Mouse (Mus musculus) hindbrain, embryonic 15.5 days (tissue): ENCODE data around the gene Slc12a9. TPM values are rescaled to one million over a fixed set of nuclear protein-coding genes. Genes with fewer than 3 reads are reported as not detected.

Source experiments
- ATAC-seq: fragments of 200-750 bp; cut with Nextera tagmentation; 2 replicates; pipeline ENCODE4 v1.8.0; 2017; ENCODE audit warnings: low read depth, moderate number of reproducible peaks, moderate TSS enrichment; ENCODE audit not compliant: low FRiP score
- H3K27ac ChIP-seq: fragments of 300-500 bp; sonication (generic); replicated peaks from 2 replicates; pipeline ENCODE4 v1.5.1; 2015; ENCODE audit warnings: mild to moderate bottlenecking, inconsistent platforms
- H3K27me3 ChIP-seq: fragments of 300-500 bp; sonication (generic); 2 replicates; pipeline ENCODE4 v1.6.1; 2015; ENCODE audit warnings: control low read depth, inconsistent platforms
- H3K36me3 ChIP-seq: fragments of 300-500 bp; sonication (generic); 2 replicates; pipeline ENCODE4 v1.6.1; 2015; ENCODE audit warnings: control low read depth, inconsistent platforms
- H3K4me1 ChIP-seq: fragments of 300-500 bp; sonication (generic); replicated peaks from 2 replicates; pipeline ENCODE4 v1.6.1; 2015; ENCODE audit warnings: control low read depth, inconsistent platforms
- H3K4me2 ChIP-seq: fragments of 300-500 bp; sonication (generic); 2 replicates; pipeline ENCODE4 v1.6.1; 2015; ENCODE audit warnings: moderate library complexity, mild to moderate bottlenecking, inconsistent platforms
- H3K4me3 ChIP-seq: fragments of 300-500 bp; sonication (generic); 2 replicates; pipeline ENCODE4 v1.5.1; 2015; ENCODE audit warnings: mild to moderate bottlenecking, inconsistent platforms
- H3K9ac ChIP-seq: fragments of 300-500 bp; sonication (generic); 2 replicates; pipeline ENCODE4 v1.6.1; 2015; ENCODE audit warnings: inconsistent platforms
- H3K9me3 ChIP-seq: fragments of 300-500 bp; sonication (generic); 2 replicates; pipeline ENCODE4 v1.6.1; 2016; ENCODE audit warnings: control low read depth, inconsistent platforms
- WGBS: fragments of 180-500 bp; shearing (Covaris S2); methylation state at CpG from one replicate; pipeline ENCODE4 v1.1.7; 2015; 5-methylcytosine and 5-hydroxymethylcytosine counted together
- polyA plus RNA-seq: library from polyadenylated mRNA; unstranded; fragments of >200 nt; fragmentation: Nextera tagmentation; extraction: Ambion mirVana; gene quantifications from 2 replicates; pipeline ENCODE4 v1.2.1, GENCODE M21; 2015

Slc12a9 gene
- polyA plus RNA-seq, 1 experiment from 2014 or later, result 26.8 TPM

GRCm38 (mm10) chr5:137304816-137305215, 28.6 kb downstream of the Slc12a9 start:
- Histone ChIP-seq H3K9ac (peak overlapping the region; percentile 99), H3K27ac (no peak overlapping the region), H3K36me3 (peaks cover 43% of the 10 kb centered on the region), H3K9me3 (no peaks in the 10 kb centered on the region), H3K27me3 (no peaks in the 10 kb centered on the region), H3K4me1 (peaks cover 41% of the 10 kb centered on the region), H3K4me2 (peak overlapping the region; percentile 81), H3K4me3 (peak overlapping the region; percentile 98)
- WGBS, result 47% methylated on average over 4 of the region's 4 CpGs
- no peak for ATAC-seq

- WGBS, result 89% methylated on average over 3 of the region's 3 CpGs
- peak overlapping the region; percentile 81; the same call in 1 of the 2 replicates for H3K4me2 ChIP-seq
- H3K4me1 ChIP-seq, result peaks cover 41% of the 10 kb centered on the region
- peaks cover 45% of the 10 kb centered on the region for H3K36me3 ChIP-seq
- no peak overlapping the region for H3K27ac ChIP-seq
- no peak for ATAC-seq
- peak overlapping the region; percentile 99; the same call in 1 of the 2 replicates for H3K9ac ChIP-seq
- no peak overlapping the region for H3K4me3 ChIP-seq
- no peaks in the 10 kb centered on the region for H3K9me3 ChIP-seq
- H3K27me3 ChIP-seq, result no peaks in the 10 kb centered on the region
These were observed 29.2 kb downstream of the Slc12a9 start for GRCm38 (mm10) chr5:137304165-137304564.

- no peak for ATAC-seq
- H3K4me1 ChIP-seq, result peaks cover 41% of the 10 kb centered on the region
- H3K9ac ChIP-seq, result 0 out of 2 replicates have a peak overlapping the region, but pooled peaks have one; percentile 99
- peaks cover 48% of the 10 kb centered on the region for H3K36me3 ChIP-seq
- no peaks in the 10 kb centered on the region for H3K27me3 ChIP-seq
- no peaks in the 10 kb centered on the region for H3K9me3 ChIP-seq
- no peak overlapping the region for H3K4me3 ChIP-seq
- no peak overlapping the region for H3K4me2 ChIP-seq
- 92% methylated on average over 4 of the region's 4 CpGs for WGBS
- H3K27ac ChIP-seq, result no peak overlapping the region
These were observed 29.8 kb downstream of the Slc12a9 start for GRCm38 (mm10) chr5:137303609-137304008.

- peak; percentile 31; the same call in 1 of the 2 replicates for ATAC-seq
- peaks cover 71% of the 10 kb centered on the region for H3K36me3 ChIP-seq
- H3K27ac ChIP-seq, result no peak overlapping the region
- no peaks in the 10 kb centered on the region for H3K27me3 ChIP-seq
- no peak overlapping the region for H3K4me2 ChIP-seq
- no peaks in the 10 kb centered on the region for H3K9me3 ChIP-seq
- no peak overlapping the region for H3K4me3 ChIP-seq
- WGBS, result 61% methylated on average over 21 of the region's 21 CpGs
- no peak overlapping the region for H3K9ac ChIP-seq
- peaks cover 28% of the 10 kb centered on the region for H3K4me1 ChIP-seq
These were observed 32.1 kb downstream of the Slc12a9 start for GRCm38 (mm10) chr5:137301253-137301652.

GRCm38 (mm10) chr5:137299240-137299639, 34.2 kb downstream of the Slc12a9 start:
- no peak overlapping the region for H3K4me3 ChIP-seq
- no peak overlapping the region for H3K4me2 ChIP-seq
- ATAC-seq, result no peak
- no peak overlapping the region for H3K9ac ChIP-seq
- no peak overlapping the region for H3K27ac ChIP-seq
- H3K4me1 ChIP-seq, result peaks cover 20% of the 10 kb centered on the region
- peaks cover 80% of the 10 kb centered on the region for H3K36me3 ChIP-seq
- H3K9me3 ChIP-seq, result no peaks in the 10 kb centered on the region
- no peaks in the 10 kb centered on the region for H3K27me3 ChIP-seq
- WGBS, result 94% methylated on average over 7 of the region's 7 CpGs

GRCm38 (mm10) chr5:137297126-137297525, 36.3 kb downstream of the Slc12a9 start:
- no peak overlapping the region for H3K4me2 ChIP-seq
- H3K9ac ChIP-seq, result no peak overlapping the region
- no peaks in the 10 kb centered on the region for H3K9me3 ChIP-seq
- no peak overlapping the region for H3K27ac ChIP-seq
- peaks cover 67% of the 10 kb centered on the region for H3K36me3 ChIP-seq
- WGBS, result 91% methylated on average over 14 of the region's 14 CpGs
- no peak overlapping the region for H3K4me3 ChIP-seq
- peaks cover 29% of the 10 kb centered on the region for H3K4me1 ChIP-seq
- 0 out of 2 replicates have a peak, but pooled peaks cover 2% of the 10 kb centered on the region for H3K27me3 ChIP-seq
- no peak for ATAC-seq

GRCm38 (mm10) chr5:137295712-137296111, 37.7 kb downstream of the Slc12a9 start:
- Histone ChIP-seq H3K9ac (no peak overlapping the region), H3K36me3 (peaks cover 53% of the 10 kb centered on the region), H3K27me3 (0 out of 2 replicates have a peak, but pooled peaks cover 12% of the 10 kb centered on the region), H3K27ac (no peak overlapping the region), H3K4me2 (no peak overlapping the region), H3K4me1 (peaks cover 28% of the 10 kb centered on the region), H3K9me3 (no peaks in the 10 kb centered on the region), H3K4me3 (no peak overlapping the region)
- WGBS, result 93% methylated on average over 15 of the region's 15 CpGs
- no peak for ATAC-seq

- peaks cover 32% of the 10 kb centered on the region for H3K4me1 ChIP-seq
- H3K36me3 ChIP-seq, result peaks cover 49% of the 10 kb centered on the region
- H3K4me3 ChIP-seq, result peak overlapping the region; percentile 51
- no peak overlapping the region for H3K27ac ChIP-seq
- peak overlapping the region; percentile 85 for H3K4me2 ChIP-seq
- ATAC-seq, result no peak
- H3K27me3 ChIP-seq, result peaks cover 13% of the 10 kb centered on the region
- H3K9me3 ChIP-seq, result no peaks in the 10 kb centered on the region
- 85% methylated on average over 9 of the region's 9 CpGs for WGBS
- H3K9ac ChIP-seq, result peak overlapping the region; percentile 82; the same call in 1 of the 2 replicates
These were observed 38.1 kb downstream of the Slc12a9 start for GRCm38 (mm10) chr5:137295296-137295695.

GRCm38 (mm10) chr5:137294744-137295093, 38.7 kb downstream of the Slc12a9 start:
- Histone ChIP-seq H3K27me3 (peaks cover 18% of the 10 kb centered on the region), H3K4me1 (peaks cover 37% of the 10 kb centered on the region), H3K4me3 (peak overlapping the region; percentile 51), H3K9ac (peak overlapping the region; percentile 82), H3K27ac (peak overlapping the region; percentile 81), H3K4me2 (peak overlapping the region; percentile 85), H3K9me3 (no peaks in the 10 kb centered on the region), H3K36me3 (peaks cover 43% of the 10 kb centered on the region)
- peak; percentile 72 for ATAC-seq
- WGBS, result 7% methylated on average over 18 of the region's 18 CpGs

GRCm38 (mm10) chr5:137293839-137294743, 39.3 kb downstream of the Slc12a9 start, which contains the start of gene Ufsp1:
Gene Ufsp1, plus strand, starts transcription at chr5:137294629.
- H3K4me3 ChIP-seq, result peak within 1 kb of the TSS; percentile 51
- peak within 1 kb of the TSS; percentile 82 for H3K9ac ChIP-seq
- H3K27ac ChIP-seq, result peak within 1 kb of the TSS; percentile 81
- H3K9me3 ChIP-seq, result no peaks in the 10 kb centered on the region
- peaks cover 23% of the 10 kb centered on the region for H3K27me3 ChIP-seq
- peaks cover 37% of the 10 kb centered on the region for H3K36me3 ChIP-seq
- ATAC-seq, result peak; percentile 95
- H3K4me2 ChIP-seq, result peak within 1 kb of the TSS; percentile 85
- under 1% methylated on average over 52 of the region's 52 CpGs for WGBS
- peaks cover 44% of the 10 kb centered on the region for H3K4me1 ChIP-seq

GRCm38 (mm10) chr5:137293282-137293681, 40.1 kb downstream of the Slc12a9 start:
- Histone ChIP-seq H3K9me3 (no peaks in the 10 kb centered on the region), H3K4me3 (peak overlapping the region; percentile 51), H3K36me3 (peaks cover 29% of the 10 kb centered on the region), H3K9ac (peak overlapping the region; percentile 51), H3K27ac (peak overlapping the region; percentile 81), H3K27me3 (peaks cover 23% of the 10 kb centered on the region), H3K4me1 (peaks cover 50% of the 10 kb centered on the region), H3K4me2 (peak overlapping the region; percentile 85)
- WGBS, result 0% methylated on average over 15 of the region's 15 CpGs
- no peak for ATAC-seq

- Histone ChIP-seq H3K9ac (no peak overlapping the region), H3K4me1 (peaks cover 65% of the 10 kb centered on the region), H3K36me3 (peaks cover 11% of the 10 kb centered on the region), H3K4me2 (peak overlapping the region; percentile 96; the same call in 1 of the 2 replicates), H3K27ac (no peak overlapping the region), H3K4me3 (no peak overlapping the region), H3K27me3 (peaks cover 23% of the 10 kb centered on the region), H3K9me3 (no peaks in the 10 kb centered on the region)
- WGBS, result 78% methylated on average over 15 of the region's 15 CpGs
- no peak for ATAC-seq
These were observed 41.9 kb downstream of the Slc12a9 start for GRCm38 (mm10) chr5:137291381-137291926.
